Mouse (Mus musculus) intestine, embryonic 15.5 days (tissue): ENCODE measurements around the gene Irf2bpl. TPM values are rescaled to one million over a fixed set of nuclear protein-coding genes. Genes with fewer than 3 reads are reported as not detected.
A peak's percentile ranks its signal among the peaks of the same experiment; 100 is the strongest.

ENCODE experiments used
- ATAC-seq: fragments of 200-750 bp; cut with Nextera tagmentation; 2 replicates; pipeline ENCODE4 v1.8.0; 2017; ENCODE audit warnings: moderate TSS enrichment, moderate library complexity
- H3K27ac ChIP-seq: fragments of 300-500 bp; sonication (generic); 2 replicates; pipeline ENCODE4 v1.5.1; 2015; ENCODE audit warnings: mild to moderate bottlenecking, inconsistent platforms
- H3K27me3 ChIP-seq: fragments of 300-500 bp; sonication (generic); replicated peaks from 2 replicates; pipeline ENCODE4 v1.6.1; 2015; ENCODE audit warnings: inconsistent platforms
- H3K36me3 ChIP-seq: fragments of 300-500 bp; sonication (generic); 2 replicates; pipeline ENCODE4 v1.6.1; 2015; ENCODE audit warnings: inconsistent platforms
- H3K4me1 ChIP-seq: fragments of 300-500 bp; sonication (generic); replicated peaks from 2 replicates; pipeline ENCODE4 v1.6.1; 2015; ENCODE audit warnings: inconsistent platforms
- H3K4me2 ChIP-seq: fragments of 300-500 bp; sonication (generic); replicated peaks from 2 replicates; pipeline ENCODE4 v1.6.1; 2015; ENCODE audit warnings: mild to moderate bottlenecking, inconsistent platforms
- H3K4me3 ChIP-seq: fragments of 300-500 bp; sonication (generic); replicated peaks from 2 replicates; pipeline ENCODE4 v1.5.1; 2015; ENCODE audit warnings: inconsistent platforms
- H3K9ac ChIP-seq: fragments of 300-500 bp; sonication (generic); 2 replicates; pipeline ENCODE4 v1.6.1; 2015; ENCODE audit warnings: inconsistent platforms
- H3K9me3 ChIP-seq: fragments of 300-500 bp; sonication (generic); 2 replicates; pipeline ENCODE4 v1.6.1; 2016; ENCODE audit warnings: inconsistent platforms
- WGBS: fragments of 180-500 bp; shearing (Covaris S2); methylation state at CpG from one replicate; pipeline ENCODE4 v1.1.7; 2015; 5-methylcytosine and 5-hydroxymethylcytosine counted together
- polyA plus RNA-seq: library from polyadenylated mRNA; unstranded; fragments of >200 nt; fragmentation: Nextera tagmentation; extraction: Ambion mirVana; gene quantifications from 2 replicates; pipeline ENCODE4 v1.2.1, GENCODE M21; 2015

Irf2bpl gene
- polyA plus RNA-seq, 1 experiment from 2014 or later: 22.4 TPM

DNA sequence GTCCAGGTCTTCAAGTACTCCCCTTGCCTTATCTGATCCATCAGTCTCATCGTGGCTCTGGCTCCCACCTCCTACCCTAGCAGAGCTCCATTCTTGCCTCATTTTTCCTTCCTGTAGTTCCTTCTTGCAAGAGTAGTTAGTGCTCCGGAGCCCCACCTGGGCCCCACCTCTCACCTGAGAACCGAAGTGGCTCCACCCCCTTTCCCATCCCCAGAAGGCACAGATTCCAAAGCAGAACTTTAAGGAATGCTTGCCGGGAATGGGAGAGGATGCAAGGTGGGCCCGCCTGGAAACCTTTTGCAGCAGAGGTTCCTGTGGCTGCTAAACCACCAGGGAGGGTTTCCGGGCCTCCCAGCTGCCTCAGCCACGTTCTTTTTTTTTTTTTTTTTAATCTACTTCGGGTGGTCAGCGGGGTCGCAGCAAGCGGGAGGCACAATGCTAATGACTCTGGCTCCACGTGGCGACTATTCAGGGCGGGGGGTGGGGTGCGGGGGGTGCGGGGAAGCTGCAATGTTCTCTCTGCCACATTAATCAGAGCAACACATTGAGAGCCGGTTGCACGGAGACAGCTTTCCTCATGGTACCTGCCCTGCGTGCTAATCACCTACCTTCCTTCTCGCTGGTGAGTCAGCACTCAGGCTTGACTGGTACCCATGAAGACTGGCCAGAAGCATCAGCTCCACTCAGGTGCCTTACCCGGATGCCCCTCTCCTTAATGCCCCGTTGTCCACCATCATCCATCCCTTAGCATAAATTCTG, 27.9 kb upstream of the Irf2bpl start:
- peak overlapping the region; percentile 10 for H3K27ac ChIP-seq
- H3K9me3 ChIP-seq: no peaks in the 10 kb centered on the region
- H3K4me3 ChIP-seq: no peak overlapping the region
- H3K4me1 ChIP-seq: peaks cover 9% of the 10 kb centered on the region; the same call in 1 of the 2 replicates
- H3K9ac ChIP-seq: no peak overlapping the region
- 7% methylated on average over 22 of the region's 22 CpGs for WGBS
- H3K27me3 ChIP-seq: no peaks in the 10 kb centered on the region
- peak; percentile 54; the same call in 1 of the 2 replicates for ATAC-seq
- H3K4me2 ChIP-seq: peak overlapping the region; percentile 17
- no peaks in the 10 kb centered on the region for H3K36me3 ChIP-seq

DNA sequence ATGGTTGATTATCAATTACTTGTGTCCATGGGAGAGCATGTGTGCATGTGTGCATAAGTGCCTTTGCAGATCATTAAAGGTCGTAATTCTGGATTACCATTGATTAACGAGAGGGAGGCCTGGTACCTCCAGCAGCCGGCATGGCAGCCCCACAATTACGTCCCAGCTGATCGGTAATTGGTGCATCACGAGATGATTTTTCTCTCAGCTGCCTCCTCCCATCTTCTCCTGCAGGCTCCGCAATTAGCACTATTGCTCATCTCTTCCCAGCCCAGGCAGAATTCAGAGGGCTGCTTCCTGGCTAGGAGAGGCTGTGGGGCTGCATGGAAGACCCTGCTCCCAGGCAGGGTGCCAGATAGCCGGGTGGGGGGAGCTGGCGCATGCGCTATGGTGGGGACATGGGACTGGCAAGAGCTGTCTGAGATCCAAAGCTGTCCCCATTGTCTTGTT, 26.9 kb upstream of the Irf2bpl start:
- no peak overlapping the region for H3K9ac ChIP-seq
- H3K4me1 ChIP-seq: peaks cover 9% of the 10 kb centered on the region; the same call in 1 of the 2 replicates
- 54% methylated on average over 10 of the region's 10 CpGs for WGBS
- no peaks in the 10 kb centered on the region for H3K27me3 ChIP-seq
- peak overlapping the region; percentile 10; the same call in 1 of the 2 replicates for H3K27ac ChIP-seq
- peak; percentile 55 for ATAC-seq
- no peaks in the 10 kb centered on the region for H3K9me3 ChIP-seq
- H3K36me3 ChIP-seq: no peaks in the 10 kb centered on the region
- H3K4me2 ChIP-seq: no peak overlapping the region
- no peak overlapping the region for H3K4me3 ChIP-seq

DNA sequence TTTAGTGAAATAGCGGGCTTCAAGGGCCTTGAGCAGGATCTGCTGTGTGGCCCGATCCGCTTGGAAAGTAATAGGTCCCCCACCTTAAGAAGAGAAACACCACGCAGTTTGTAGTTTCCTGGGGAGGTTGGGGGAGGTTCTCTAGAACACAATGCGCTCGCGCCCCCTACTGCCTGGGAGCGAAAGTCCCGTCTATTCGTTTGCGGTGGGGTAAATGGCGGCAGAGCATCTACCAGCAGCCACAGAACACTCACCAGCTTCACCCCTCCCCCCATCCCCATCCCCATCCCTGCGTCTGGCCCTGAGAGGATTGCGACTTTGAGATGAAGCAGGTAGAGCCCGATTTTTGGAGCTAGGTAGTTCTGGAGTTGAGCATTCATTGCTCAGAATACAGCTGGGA, 21.8 kb upstream of the Irf2bpl start:
- Histone ChIP-seq H3K4me2 (peak overlapping the region; percentile 14; the same call in 1 of the 2 replicates), H3K4me3 (no peak overlapping the region), H3K27me3 (no peaks in the 10 kb centered on the region), H3K9ac (no peak overlapping the region), H3K9me3 (no peaks in the 10 kb centered on the region), H3K4me1 (0 out of 2 replicates have a peak, but pooled peaks cover 3% of the 10 kb centered on the region), H3K36me3 (no peaks in the 10 kb centered on the region), H3K27ac (no peak overlapping the region)
- peak; percentile 73 for ATAC-seq
- WGBS: 3% methylated on average over 15 of the region's 15 CpGs

DNA sequence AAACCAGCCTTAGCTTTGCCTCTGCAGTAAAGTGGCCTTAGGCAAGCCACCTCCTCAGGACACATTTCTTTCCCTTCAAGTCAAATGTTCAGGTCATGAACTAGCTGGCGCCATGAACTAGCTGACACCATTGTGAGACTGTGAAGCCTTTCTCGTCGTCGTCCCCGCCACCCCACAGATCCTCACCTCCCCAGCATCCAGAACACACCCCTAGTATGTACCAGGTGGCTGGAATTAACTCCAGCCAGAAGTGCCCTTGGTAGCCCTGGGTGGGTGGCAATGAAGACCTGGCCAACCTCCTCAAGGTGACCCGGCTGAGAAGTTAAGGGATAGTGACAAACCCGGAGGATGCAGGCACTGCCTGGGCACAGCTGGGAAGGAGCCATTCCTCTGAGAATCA, 21.3 kb upstream of the Irf2bpl start:
- ATAC-seq: peak; percentile 32; the same call in 1 of the 2 replicates
- H3K36me3 ChIP-seq: no peaks in the 10 kb centered on the region
- H3K27me3 ChIP-seq: no peaks in the 10 kb centered on the region
- WGBS: 67% methylated on average over 7 of the region's 7 CpGs
- no peaks in the 10 kb centered on the region for H3K9me3 ChIP-seq
- H3K9ac ChIP-seq: no peak overlapping the region
- H3K4me1 ChIP-seq: 0 out of 2 replicates have a peak, but pooled peaks cover 6% of the 10 kb centered on the region
- no peak overlapping the region for H3K27ac ChIP-seq
- no peak overlapping the region for H3K4me3 ChIP-seq
- H3K4me2 ChIP-seq: peak overlapping the region; percentile 14; the same call in 1 of the 2 replicates

DNA sequence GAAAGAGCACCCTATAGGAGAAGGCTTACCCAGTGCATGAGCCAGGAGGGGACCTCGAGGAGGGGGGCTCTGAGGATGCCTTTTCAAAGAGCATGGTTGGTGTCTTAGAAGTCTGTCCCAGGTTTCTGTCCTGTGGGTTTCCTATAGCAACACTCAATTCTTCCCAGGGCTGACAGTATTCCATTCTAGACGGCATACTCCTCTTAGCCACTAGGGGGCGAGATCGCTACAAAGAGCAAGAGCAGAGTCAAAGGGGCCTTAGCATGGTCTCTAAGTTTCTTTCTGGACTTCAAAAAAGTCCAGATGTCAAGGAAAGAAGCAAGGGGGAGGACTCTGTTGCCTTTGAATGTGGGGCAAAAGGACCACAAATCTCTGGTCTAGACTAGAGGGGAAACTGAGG, 20.6 kb upstream of the Irf2bpl start:
- no peak overlapping the region for H3K9ac ChIP-seq
- H3K27me3 ChIP-seq: no peaks in the 10 kb centered on the region
- no peak overlapping the region for H3K27ac ChIP-seq
- ATAC-seq: no peak
- no peak overlapping the region for H3K4me2 ChIP-seq
- H3K4me1 ChIP-seq: peaks cover 11% of the 10 kb centered on the region
- no peaks in the 10 kb centered on the region for H3K36me3 ChIP-seq
- H3K4me3 ChIP-seq: no peak overlapping the region
- WGBS: 9% methylated on average over 4 of the region's 4 CpGs
- no peaks in the 10 kb centered on the region for H3K9me3 ChIP-seq

DNA sequence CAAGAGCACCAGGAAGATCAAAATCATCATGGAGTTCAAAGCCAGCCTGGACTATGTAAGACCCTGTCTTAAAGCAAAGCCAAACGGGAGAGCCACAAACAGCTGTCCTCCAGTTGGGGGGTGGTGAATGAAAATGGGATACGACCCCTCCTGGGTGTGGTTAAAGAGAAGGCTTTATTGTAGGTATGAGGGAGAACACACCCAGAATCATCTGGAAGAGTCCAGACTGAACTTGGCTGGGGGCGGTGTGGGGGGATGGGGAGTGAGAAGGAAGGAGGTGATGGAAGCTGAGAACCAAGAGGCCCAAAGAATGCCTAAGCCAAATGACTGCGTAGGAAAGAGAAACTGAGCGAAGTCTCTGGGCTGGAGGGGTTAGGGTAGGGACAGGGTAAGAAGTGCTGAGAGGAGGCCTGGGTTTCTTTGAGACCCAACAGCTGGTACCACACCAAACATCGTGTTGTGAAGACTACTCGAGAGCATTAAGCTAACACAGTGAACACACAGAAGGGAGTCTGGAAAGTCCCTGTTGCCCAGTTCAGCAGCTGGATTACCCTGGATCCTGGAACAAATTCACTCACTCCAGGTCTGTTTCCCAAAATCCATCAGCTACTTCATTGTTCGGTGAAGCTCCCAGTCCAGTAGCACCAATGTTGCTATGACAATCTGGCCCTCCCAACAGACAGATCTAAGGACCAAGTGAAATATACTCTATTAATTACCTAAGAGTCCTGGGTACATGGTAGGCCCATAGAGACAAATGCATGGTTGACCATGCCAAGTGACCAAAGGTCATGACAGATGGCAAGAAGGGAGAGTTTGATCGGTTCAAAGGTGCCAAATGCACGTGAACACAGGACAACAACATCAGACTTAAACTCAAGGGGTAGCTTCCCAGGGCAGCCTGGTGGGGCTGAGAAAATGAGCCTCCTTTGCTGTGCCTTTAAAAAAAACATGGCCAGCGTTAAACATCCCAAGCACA, 19.5 kb upstream of the Irf2bpl start:
- no peak overlapping the region for H3K4me2 ChIP-seq
- 72% methylated on average over 11 of the region's 11 CpGs for WGBS
- no peaks in the 10 kb centered on the region for H3K27me3 ChIP-seq
- ATAC-seq: no peak
- H3K36me3 ChIP-seq: no peaks in the 10 kb centered on the region
- H3K27ac ChIP-seq: no peak overlapping the region
- no peaks in the 10 kb centered on the region for H3K9me3 ChIP-seq
- H3K9ac ChIP-seq: no peak overlapping the region
- H3K4me1 ChIP-seq: peaks cover 19% of the 10 kb centered on the region
- H3K4me3 ChIP-seq: no peak overlapping the region

DNA sequence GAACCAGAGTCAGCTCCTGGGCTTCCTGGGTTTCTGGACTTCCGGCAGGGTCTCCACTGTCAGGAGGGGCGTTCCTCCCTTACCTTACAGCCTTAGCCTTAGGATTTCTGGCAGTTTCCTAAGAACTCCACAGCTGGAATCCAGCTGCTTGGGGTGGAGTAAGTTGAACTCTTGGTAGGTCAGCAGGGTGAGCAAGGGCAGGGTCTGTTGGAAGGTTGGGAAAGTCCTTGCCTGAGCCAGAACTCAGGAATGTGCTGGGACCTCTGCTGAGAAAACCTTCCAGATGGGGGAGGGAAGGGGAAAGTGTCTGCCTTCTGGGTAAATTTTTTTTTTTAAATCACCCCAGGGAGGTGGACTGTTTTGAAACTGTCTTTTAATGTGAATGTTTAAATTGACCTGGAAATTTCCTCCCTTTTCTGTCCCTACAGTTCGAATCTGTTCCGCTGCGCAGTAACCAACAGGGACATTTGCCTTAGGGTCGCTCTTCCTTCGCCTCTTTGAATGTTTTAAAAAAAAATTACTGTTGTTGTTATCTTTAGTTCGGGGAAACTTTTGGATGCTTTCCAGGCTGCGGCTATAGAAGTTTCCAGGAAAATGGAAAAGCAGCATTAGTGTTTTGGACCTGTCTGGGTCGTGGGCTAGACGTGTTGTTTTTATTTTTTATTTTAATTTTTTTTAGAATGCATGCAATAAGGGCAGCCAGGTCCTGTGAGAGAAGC, 15.0 kb upstream of the Irf2bpl start:
- no peak overlapping the region for H3K9ac ChIP-seq
- H3K36me3 ChIP-seq: no peaks in the 10 kb centered on the region
- 32% methylated on average over 11 of the region's 11 CpGs for WGBS
- peak overlapping the region; percentile 22; the same call in 1 of the 2 replicates for H3K4me2 ChIP-seq
- no peaks in the 10 kb centered on the region for H3K9me3 ChIP-seq
- no peak for ATAC-seq
- H3K27ac ChIP-seq: peak overlapping the region; percentile 79
- H3K4me3 ChIP-seq: no peak overlapping the region
- H3K4me1 ChIP-seq: peaks cover 56% of the 10 kb centered on the region
- H3K27me3 ChIP-seq: no peaks in the 10 kb centered on the region

DNA sequence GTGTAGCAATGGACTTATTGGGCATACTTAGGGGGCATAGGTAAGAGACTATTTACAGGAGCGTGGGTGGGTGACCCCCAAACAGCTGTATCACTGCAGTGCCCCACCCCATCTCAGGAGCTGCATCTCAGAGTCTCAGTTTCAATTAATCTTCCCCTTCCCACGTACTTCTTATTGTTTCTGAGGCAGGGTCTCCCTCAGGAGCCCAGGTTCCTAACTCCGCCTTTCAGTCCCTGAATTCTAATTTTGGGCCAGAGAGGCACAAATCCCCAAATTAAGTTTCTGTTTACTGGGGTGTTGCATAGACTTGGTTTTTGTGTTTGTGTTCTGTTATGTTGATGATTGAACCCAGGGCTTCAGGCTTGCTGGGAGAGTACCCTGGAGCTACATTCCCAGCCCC, 13.8 kb upstream of the Irf2bpl start:
- peaks cover 60% of the 10 kb centered on the region for H3K4me1 ChIP-seq
- peak overlapping the region; percentile 99; the same call in 1 of the 2 replicates for H3K27ac ChIP-seq

DNA sequence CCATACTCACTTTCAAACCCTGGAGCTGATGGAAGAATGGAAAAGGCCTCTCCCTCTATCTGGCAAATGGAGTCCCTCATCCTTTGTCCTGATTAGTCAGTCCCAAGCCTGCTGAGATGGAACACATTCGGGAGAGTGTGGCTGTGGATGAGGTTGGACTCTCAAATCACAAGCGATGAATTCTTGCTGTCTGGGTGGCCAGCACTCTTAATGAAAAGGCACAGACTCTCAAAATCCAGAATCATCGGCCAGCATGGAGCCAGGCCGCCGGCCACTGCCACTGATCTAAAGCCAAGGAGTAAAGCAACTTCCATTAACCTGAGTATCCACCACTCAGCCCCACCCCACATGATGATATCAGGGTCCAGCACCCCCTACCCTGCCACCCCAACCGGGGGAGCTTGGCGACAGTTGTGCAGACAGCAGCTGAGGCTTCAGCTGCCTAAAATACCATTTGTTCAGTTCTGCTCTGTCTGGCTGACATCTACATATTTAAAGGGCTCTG, 13.2 kb upstream of the Irf2bpl start:
- no peaks in the 10 kb centered on the region for H3K27me3 ChIP-seq
- peak overlapping the region; percentile 99 for H3K27ac ChIP-seq
- no peaks in the 10 kb centered on the region for H3K36me3 ChIP-seq
- H3K9ac ChIP-seq: no peak overlapping the region
- 63% methylated on average over 7 of the region's 7 CpGs for WGBS
- ATAC-seq: no peak
- H3K4me3 ChIP-seq: no peak overlapping the region
- H3K4me1 ChIP-seq: peaks cover 66% of the 10 kb centered on the region
- H3K4me2 ChIP-seq: 0 out of 2 replicates have a peak overlapping the region, but pooled peaks have one; percentile 0
- H3K9me3 ChIP-seq: no peaks in the 10 kb centered on the region

More for the DNA sequence above, 13.8 kb upstream of the Irf2bpl start:
- H3K4me2 ChIP-seq: 0 out of 2 replicates have a peak overlapping the region, but pooled peaks have one; percentile 0
- no peaks in the 10 kb centered on the region for H3K9me3 ChIP-seq
- H3K27me3 ChIP-seq: no peaks in the 10 kb centered on the region
- no peak for ATAC-seq
- H3K36me3 ChIP-seq: no peaks in the 10 kb centered on the region
- no peak overlapping the region for H3K9ac ChIP-seq
- no peak overlapping the region for H3K4me3 ChIP-seq
- WGBS: 67% methylated on average over 3 of the region's 3 CpGs

DNA sequence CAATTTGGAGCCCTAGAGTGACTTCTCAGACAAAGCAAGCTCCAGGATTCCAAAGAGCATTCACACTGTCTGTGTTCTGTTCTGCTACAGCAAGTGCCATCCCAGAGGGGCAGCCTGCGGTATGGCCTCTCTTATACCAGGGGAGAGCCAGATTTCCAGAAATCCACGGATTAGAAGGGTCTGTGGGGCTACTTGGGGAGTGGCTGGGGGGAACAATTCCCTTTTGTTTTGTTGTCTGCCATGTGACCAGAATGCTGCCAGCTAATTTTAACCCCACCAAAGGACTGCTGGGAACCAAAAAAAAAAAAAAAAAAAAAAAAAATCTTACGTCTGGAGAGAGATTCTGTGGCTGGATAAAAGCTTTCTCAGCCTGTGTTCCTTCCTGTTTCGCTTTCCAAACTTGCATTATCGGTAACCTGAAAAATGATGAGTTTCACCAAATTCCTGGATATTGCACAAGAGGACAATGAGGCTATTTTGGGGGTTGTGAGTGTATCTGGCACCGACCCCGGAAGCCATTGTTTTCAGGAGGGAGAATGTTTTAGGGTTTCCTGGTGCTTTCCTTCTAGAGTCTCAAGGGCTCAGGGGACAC, 12.4 kb upstream of the Irf2bpl start:
- H3K9me3 ChIP-seq: no peaks in the 10 kb centered on the region
- H3K4me2 ChIP-seq: 0 out of 2 replicates have a peak overlapping the region, but pooled peaks have one; percentile 19
- H3K4me1 ChIP-seq: peaks cover 74% of the 10 kb centered on the region
- no peak overlapping the region for H3K4me3 ChIP-seq
- WGBS: 39% methylated on average over 7 of the region's 7 CpGs
- peak overlapping the region; percentile 99 for H3K27ac ChIP-seq
- ATAC-seq: no peak
- no peak overlapping the region; the same call in 1 of the 2 replicates for H3K9ac ChIP-seq
- H3K27me3 ChIP-seq: no peaks in the 10 kb centered on the region
- H3K36me3 ChIP-seq: no peaks in the 10 kb centered on the region

DNA sequence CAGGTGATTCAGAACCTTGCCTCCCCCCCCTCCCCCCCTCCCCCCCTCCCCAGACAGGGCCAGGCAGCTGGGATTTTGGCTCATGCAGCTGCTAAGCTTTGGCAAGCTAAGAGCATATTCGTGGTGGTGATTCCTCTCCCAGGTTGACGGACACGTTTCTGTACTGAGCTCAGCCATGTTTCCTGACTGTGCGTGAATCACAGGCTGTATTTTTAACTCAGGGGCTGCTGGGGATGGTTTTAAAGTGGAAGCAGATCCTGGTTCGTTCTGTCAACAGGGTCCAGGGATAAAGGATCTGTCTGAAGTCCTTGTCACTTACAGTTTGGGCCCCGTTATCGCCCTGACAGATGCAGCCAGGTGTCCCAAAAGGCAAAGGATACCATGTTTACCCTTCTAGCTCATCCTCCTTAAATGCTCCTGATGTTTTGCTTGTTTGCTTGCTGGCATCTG, 11.9 kb upstream of the Irf2bpl start:
- H3K4me1 ChIP-seq: peaks cover 80% of the 10 kb centered on the region
- peak overlapping the region; percentile 99 for H3K27ac ChIP-seq
- no peak overlapping the region; the same call in 1 of the 2 replicates for H3K9ac ChIP-seq
- no peaks in the 10 kb centered on the region for H3K27me3 ChIP-seq
- ATAC-seq: no peak
- H3K4me2 ChIP-seq: 0 out of 2 replicates have a peak overlapping the region, but pooled peaks have one; percentile 19
- H3K36me3 ChIP-seq: no peaks in the 10 kb centered on the region
- H3K4me3 ChIP-seq: no peak overlapping the region
- no peaks in the 10 kb centered on the region for H3K9me3 ChIP-seq
- WGBS: 32% methylated on average over 7 of the region's 7 CpGs
